Mouse (Mus musculus): ENCODE measurements at regions not wholly inside any gene's neighbourhood (a gene's known extent, or its start where the extent isn't known, plus 50 kb on each side); places are given as distances from the start of the nearest gene placed in this dataset.
A peak's percentile ranks its signal among the peaks of the same experiment; 100 is the strongest.

- DNase-seq: no peak
Measured at GRCm38 (mm10) chr3:66646251-66646650, 334.9 kb upstream of the Rsrc1 start.

GRCm38 (mm10) chr3:66649271-66649670, 331.9 kb upstream of the Rsrc1 start:
- no peak for DNase-seq

- peak; percentile 1 for DNase-seq
Measured at GRCm38 (mm10) chr3:66650076-66650748, 331.0 kb upstream of the Rsrc1 start.

GRCm38 (mm10) chr3:66650749-66651472, 330.3 kb upstream of the Rsrc1 start:
- no peak for DNase-seq

GRCm38 (mm10) chr3:66652139-66652846, 328.9 kb upstream of the Rsrc1 start:
- DNase-seq: no peak

GRCm38 (mm10) chr3:66653961-66654360, 327.2 kb upstream of the Rsrc1 start:
- no peak for DNase-seq

GRCm38 (mm10) chr3:66654860-66655259, 326.3 kb upstream of the Rsrc1 start:
- DNase-seq: no peak

- no peak for DNase-seq
Measured at GRCm38 (mm10) chr3:66656458-66656857, 324.7 kb upstream of the Rsrc1 start.

GRCm38 (mm10) chr3:66660555-66660954, 320.6 kb upstream of the Rsrc1 start:
- DNase-seq: no peak

GRCm38 (mm10) chr3:66661826-66662618, 319.2 kb upstream of the Rsrc1 start:
- no peak for DNase-seq

GRCm38 (mm10) chr3:66683589-66684286, 297.5 kb upstream of the Rsrc1 start:
- DNase-seq: no peak

- no peak for DNase-seq
Measured at GRCm38 (mm10) chr3:66684287-66684903, 296.8 kb upstream of the Rsrc1 start.

- DNase-seq: no peak
Measured at GRCm38 (mm10) chr3:66685136-66685535, 296.1 kb upstream of the Rsrc1 start.

GRCm38 (mm10) chr3:66687126-66687525, 294.1 kb upstream of the Rsrc1 start:
- DNase-seq: no peak

- peak; percentile 1 for DNase-seq
Measured at GRCm38 (mm10) chr3:66690906-66691522, 290.2 kb upstream of the Rsrc1 start.

GRCm38 (mm10) chr3:66695125-66695524, 286.1 kb upstream of the Rsrc1 start:
- DNase-seq: no peak

- DNase-seq: no peak
Measured at GRCm38 (mm10) chr3:66695661-66696253, 285.4 kb upstream of the Rsrc1 start.

GRCm38 (mm10) chr3:66698083-66698482, 283.1 kb upstream of the Rsrc1 start:
- no peak for DNase-seq

GRCm38 (mm10) chr3:66705766-66706165, 275.4 kb upstream of the Rsrc1 start:
- no peak for DNase-seq

GRCm38 (mm10) chr3:66735468-66735867, 245.7 kb upstream of the Rsrc1 start:
- DNase-seq: no peak
